Mouse (Mus musculus) mesoderm, embryonic 11.5 days (tissue): ENCODE results near the gene C2cd4b.

Experiments
- DNase-seq: peaks from one replicate; pipeline ENCODE4 v3.0.0-alpha.2; 2012; ENCODE audit warnings: low read depth, low spot score

Gene C2cd4b

GRCm38 (mm10) chr9:67759163-67759955 is at the start of gene C2cd4b:
Gene C2cd4b (plus strand): TSS chr9:67759437.
- peak; percentile 28 for DNase-seq

- DNase-seq = peak; percentile 79
Observed at GRCm38 (mm10) chr9:67711051-67711877, 48.0 kb upstream of the C2cd4b start.

- no peak for DNase-seq
Observed at GRCm38 (mm10) chr9:67712146-67712545, 47.1 kb upstream of the C2cd4b start.

GRCm38 (mm10) chr9:67717081-67717480 is 42.2 kb upstream of the C2cd4b start:
- no peak for DNase-seq

GRCm38 (mm10) chr9:67718596-67718995 is 40.6 kb upstream of the C2cd4b start:
- DNase-seq = no peak

- no peak for DNase-seq
Observed at GRCm38 (mm10) chr9:67720150-67720549, 39.1 kb upstream of the C2cd4b start.

GRCm38 (mm10) chr9:67722378-67722777 is 36.9 kb upstream of the C2cd4b start:
- no peak for DNase-seq

GRCm38 (mm10) chr9:67725196-67725595 is 34.0 kb upstream of the C2cd4b start:
- DNase-seq = no peak

GRCm38 (mm10) chr9:67733716-67734115 is 25.5 kb upstream of the C2cd4b start:
- no peak for DNase-seq

- DNase-seq = peak; percentile 57
Observed at GRCm38 (mm10) chr9:67735426-67735825, 23.8 kb upstream of the C2cd4b start.

GRCm38 (mm10) chr9:67741256-67741655 is 18.0 kb upstream of the C2cd4b start:
- DNase-seq = no peak

GRCm38 (mm10) chr9:67753411-67754182 is 5.6 kb upstream of the C2cd4b start:
- no peak for DNase-seq

GRCm38 (mm10) chr9:67754713-67755112 is 4.5 kb upstream of the C2cd4b start:
- DNase-seq = no peak

- peak; percentile 80 for DNase-seq
Observed at GRCm38 (mm10) chr9:67758686-67759085, 551 bp upstream of the C2cd4b start.

- peak; percentile 68 for DNase-seq
Observed at GRCm38 (mm10) chr9:67759956-67760764, 923 bp downstream of the C2cd4b start.

- DNase-seq = no peak
Observed at GRCm38 (mm10) chr9:67760991-67761390, 1.8 kb downstream of the C2cd4b start.

GRCm38 (mm10) chr9:67763326-67763725 is 4.1 kb downstream of the C2cd4b start:
- DNase-seq = no peak

GRCm38 (mm10) chr9:67766405-67766804 is 7.2 kb downstream of the C2cd4b start:
- no peak for DNase-seq

- DNase-seq = no peak
Observed at GRCm38 (mm10) chr9:67766948-67767347, 7.7 kb downstream of the C2cd4b start.

GRCm38 (mm10) chr9:67768843-67769242 is 9.6 kb downstream of the C2cd4b start:
- no peak for DNase-seq

- no peak for DNase-seq
Observed at GRCm38 (mm10) chr9:67769401-67769800, 10.2 kb downstream of the C2cd4b start.
